Mouse (Mus musculus) cerebellum, adult 2 months (tissue): ENCODE results near the gene Tmem213.

Source experiments
- CTCF ChIP-seq: fragments of 200-500 bp; IDR thresholded peaks from 2 replicates; pipeline ENCODE4 v1.5.1; 2011; ENCODE audit warnings: low read depth, mild to moderate bottlenecking, control low read depth, low read length, moderate library complexity, borderline replicate concordance; ENCODE audit not compliant: insufficient read depth
- POLR2A ChIP-seq: fragments of 200-500 bp; IDR thresholded peaks from 2 replicates; pipeline ENCODE4 v1.6.1; 2011; ENCODE audit warnings: low read length, control low read depth, borderline replicate concordance; ENCODE audit not compliant: insufficient read depth

GRCm38 (mm10) chr6:38105924-38106323 lies 3.1 kb upstream of the Tmem213 start:
- no peak for TF ChIP-seq POLR2A
- no peak for TF ChIP-seq CTCF
